Mouse (Mus musculus) regulatory T cell (primary cell): Measurements from ENCODE around the gene Mbnl1.

ENCODE experiments used
- in situ Hi-C: fragments of 300-600 bp; cut with MboI, MseI; formaldehyde crosslinking; loops from one replicate; pipeline ENCODE4 v1.15.1; 2025; ENCODE audit warnings: high pct_unique_total_duplicates

The Mbnl1 gene

DNA sequence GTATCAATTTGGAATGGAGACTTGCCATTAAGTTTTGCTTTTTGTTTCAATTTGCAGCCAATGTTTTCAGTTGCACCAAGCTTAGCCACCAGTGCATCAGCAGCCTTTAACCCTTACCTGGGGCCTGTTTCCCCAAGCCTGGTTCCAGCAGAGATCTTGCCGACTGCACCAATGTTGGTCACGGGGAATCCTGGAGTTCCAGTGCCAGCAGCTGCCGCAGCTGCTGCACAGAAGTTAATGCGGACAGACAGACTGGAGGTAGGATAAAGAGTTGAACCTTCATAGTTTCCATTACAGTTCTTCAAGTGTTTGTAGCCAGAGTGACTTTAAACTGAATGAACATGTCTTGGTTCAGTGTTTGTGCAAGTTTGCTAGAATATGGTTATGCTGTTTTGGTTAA is 131.0 kb downstream of the Mbnl1 start:
- in situ Hi-C loops = loop anchor here (10.0 to 25.0 kb wide), 2 partner anchors 189 to 466 kb away; no protein-coding TSS in a partner anchor

DNA sequence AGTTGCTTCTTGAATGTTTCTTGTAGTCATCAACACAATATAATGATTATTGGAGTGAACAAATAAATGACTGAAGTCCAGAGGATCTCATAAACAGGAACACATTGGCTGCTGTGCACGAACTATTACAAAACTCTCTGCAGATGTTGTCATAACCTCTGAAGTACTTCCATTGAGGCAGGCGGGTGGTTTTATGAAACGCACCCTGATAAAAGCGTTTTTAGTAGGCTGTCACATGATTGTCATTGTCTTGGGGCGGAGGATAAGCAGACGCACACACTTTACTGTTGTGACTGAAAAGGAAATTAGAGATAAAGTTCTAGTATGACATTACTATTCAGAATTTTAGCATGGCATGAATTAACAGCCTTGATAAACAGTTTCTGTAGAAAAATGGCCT is 131.6 kb downstream of the Mbnl1 start:
- in situ Hi-C loops = loop anchor here (10.0 to 25.0 kb wide), 2 partner anchors 189 to 467 kb away; no protein-coding TSS in a partner anchor

GRCm38 (mm10) chr3:60608952-60609403 is 136.3 kb downstream of the Mbnl1 start:
- in situ Hi-C loops = loop anchor here (10.0 to 25.0 kb wide), 2 partner anchors 194 to 472 kb away; no protein-coding TSS in a partner anchor

GRCm38 (mm10) chr3:60611839-60612238 is 139.2 kb downstream of the Mbnl1 start:
- in situ Hi-C loops = loop anchor here (25.0 kb wide), 1 partner anchor 475 kb away; no protein-coding TSS in a partner anchor

GRCm38 (mm10) chr3:60613121-60613520 is 140.5 kb downstream of the Mbnl1 start:
- in situ Hi-C loops = loop anchor here (25.0 kb wide), 1 partner anchor 476 kb away; no protein-coding TSS in a partner anchor

DNA sequence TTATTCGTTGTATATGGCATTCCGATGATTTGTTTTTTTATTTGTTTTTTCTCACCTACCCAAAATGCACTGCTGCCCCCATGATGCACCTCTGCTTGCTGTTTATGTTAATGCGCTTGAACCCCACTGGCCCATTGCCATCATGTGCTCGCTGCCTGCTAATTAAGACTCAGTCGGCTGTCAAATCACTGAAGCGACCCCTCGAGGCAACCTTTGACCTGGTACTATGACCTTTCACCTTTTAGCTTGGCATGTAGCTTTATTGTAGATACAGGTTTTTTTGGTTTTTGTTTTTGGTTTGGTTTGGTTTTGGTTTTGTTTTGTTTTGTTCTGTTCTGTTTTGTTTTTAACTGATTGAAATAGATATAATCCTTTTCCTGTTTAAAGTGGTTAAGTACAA is 141.9 kb downstream of the Mbnl1 start:
- in situ Hi-C loops = loop anchor here (25.0 kb wide), 1 partner anchor 477 kb away; no protein-coding TSS in a partner anchor

- in situ Hi-C loops = loop anchor here (25.0 kb wide), 1 partner anchor 478 kb away; no protein-coding TSS in a partner anchor
Measured at GRCm38 (mm10) chr3:60615057-60615606, 142.5 kb downstream of the Mbnl1 start.

GRCm38 (mm10) chr3:60615615-60616014 is 143.0 kb downstream of the Mbnl1 start:
- in situ Hi-C loops = loop anchor here (25.0 kb wide), 1 partner anchor 478 kb away; no protein-coding TSS in a partner anchor

GRCm38 (mm10) chr3:60616147-60616546 is 143.5 kb downstream of the Mbnl1 start:
- in situ Hi-C loops = loop anchor here (25.0 kb wide), 1 partner anchor 479 kb away; no protein-coding TSS in a partner anchor

DNA sequence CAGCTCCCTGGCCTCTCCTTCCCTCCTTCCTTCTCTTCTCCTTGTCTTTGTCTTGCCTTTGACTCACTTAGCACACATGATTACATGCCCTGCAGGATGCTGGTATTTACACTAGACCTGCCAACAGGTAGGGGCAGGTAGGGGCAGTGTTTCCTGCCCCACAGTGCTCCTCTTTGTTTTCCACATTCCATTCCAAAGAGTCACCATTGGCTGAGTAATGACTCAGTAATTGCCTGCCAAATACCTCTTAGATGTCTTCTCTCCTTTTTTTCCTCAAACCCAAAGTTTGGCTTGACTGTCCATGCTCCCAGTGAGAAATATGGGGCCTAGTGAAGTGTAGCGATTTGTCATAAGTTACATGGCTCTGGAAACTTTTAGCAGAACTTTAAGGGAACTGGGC is 145.0 kb downstream of the Mbnl1 start:
- in situ Hi-C loops = loop anchor here (25.0 kb wide), 1 partner anchor 480 kb away; no protein-coding TSS in a partner anchor

DNA sequence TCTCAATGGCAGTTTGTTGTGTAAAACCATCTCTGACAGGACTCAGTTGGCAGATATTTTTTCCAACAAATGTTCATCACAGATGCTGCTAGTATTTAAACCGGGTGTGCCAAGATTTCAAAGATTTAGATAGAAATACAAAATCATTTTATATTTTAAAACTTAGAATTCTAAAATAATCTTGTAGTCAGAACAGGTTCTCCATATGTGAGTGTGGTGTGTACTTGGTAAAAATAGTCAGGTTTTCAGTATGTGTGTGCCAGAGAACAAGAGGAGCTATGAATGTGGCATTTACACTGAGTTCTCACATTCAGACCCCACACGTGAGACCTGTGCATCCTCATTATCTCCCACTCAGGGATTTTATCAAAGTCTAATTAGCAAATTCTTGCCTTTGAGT is 147.6 kb downstream of the Mbnl1 start:
- in situ Hi-C loops = loop anchor here (25.0 kb wide), 1 partner anchor 483 kb away; no protein-coding TSS in a partner anchor

GRCm38 (mm10) chr3:60631183-60631582 is 158.6 kb downstream of the Mbnl1 start:
- in situ Hi-C loops = loop anchor here (25.0 kb wide), 2 partner anchors 744 to 1494 kb away; no protein-coding TSS in a partner anchor

DNA sequence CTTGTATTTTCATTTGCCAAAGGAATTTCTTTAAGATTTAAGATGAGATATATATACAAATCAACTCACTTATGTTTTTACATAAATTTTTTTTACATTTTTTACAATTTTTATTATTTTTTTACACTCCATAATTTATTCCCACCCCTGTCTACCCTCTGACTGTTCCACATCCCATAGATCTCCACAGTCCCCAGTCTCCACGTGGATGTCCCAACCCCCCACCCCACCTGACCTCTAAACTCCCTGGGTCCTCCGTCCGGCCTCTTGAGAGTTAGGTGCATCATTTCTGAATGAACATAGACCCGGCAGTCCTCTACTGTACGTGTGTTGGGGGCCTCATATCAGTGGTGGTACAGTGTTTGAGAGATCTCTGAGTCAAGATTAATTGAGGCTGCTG is 159.1 kb downstream of the Mbnl1 start:
- in situ Hi-C loops = loop anchor here (25.0 kb wide), 2 partner anchors 744 to 1494 kb away; no protein-coding TSS in a partner anchor

- in situ Hi-C loops = loop anchor here (25.0 kb wide), 2 partner anchors 746 to 1496 kb away; no protein-coding TSS in a partner anchor
Measured at GRCm38 (mm10) chr3:60632796-60633466, 160.3 kb downstream of the Mbnl1 start.

- in situ Hi-C loops = loop anchor here (25.0 kb wide), 2 partner anchors 751 to 1501 kb away; no protein-coding TSS in a partner anchor
Measured at GRCm38 (mm10) chr3:60638530-60638929, 165.9 kb downstream of the Mbnl1 start.

DNA sequence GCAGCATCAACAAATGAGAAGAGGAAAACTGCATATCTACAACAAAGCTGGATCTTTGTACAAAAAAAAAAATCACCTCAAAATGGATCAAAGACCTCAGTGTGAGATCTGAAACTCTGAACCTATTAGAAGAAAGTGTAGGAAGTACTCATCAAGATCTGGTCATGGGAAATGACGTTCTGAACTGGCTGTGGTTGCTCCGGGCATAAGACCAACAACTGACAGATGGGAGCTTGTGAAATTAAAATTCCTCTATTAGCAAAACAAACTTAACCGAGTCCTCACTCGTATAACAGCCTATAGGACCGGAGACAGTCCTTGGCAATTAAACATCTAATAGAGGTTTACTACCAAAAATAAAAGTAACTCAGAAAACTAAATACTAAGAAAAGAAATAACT is 166.5 kb downstream of the Mbnl1 start:
- in situ Hi-C loops = loop anchor here (25.0 kb wide), 2 partner anchors 752 to 1502 kb away; no protein-coding TSS in a partner anchor

DNA sequence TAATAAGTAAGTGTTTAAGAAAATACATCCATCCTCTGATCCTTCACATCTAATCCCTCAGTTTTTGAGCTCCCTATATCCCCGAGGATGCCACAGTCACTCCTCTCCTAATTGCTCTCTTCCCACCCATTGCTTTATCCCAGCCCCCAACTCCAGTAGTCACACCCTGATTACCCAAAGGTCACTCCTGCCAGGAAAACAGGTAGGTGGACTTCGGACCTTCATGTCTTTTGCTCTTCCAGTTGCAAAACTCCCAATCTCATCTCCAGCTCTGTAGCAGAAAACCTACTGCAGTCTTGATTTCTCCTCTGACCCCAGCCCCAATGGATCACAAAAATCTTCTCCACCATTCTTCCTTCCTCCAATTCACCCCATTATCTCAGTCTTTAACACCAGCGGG is 169.6 kb downstream of the Mbnl1 start:
- in situ Hi-C loops = loop anchor here (25.0 kb wide), 2 partner anchors 755 to 1505 kb away; no protein-coding TSS in a partner anchor

- in situ Hi-C loops = loop anchor here (25.0 kb wide), 2 partner anchors 758 to 1508 kb away; no protein-coding TSS in a partner anchor
Measured at GRCm38 (mm10) chr3:60645531-60645930, 172.9 kb downstream of the Mbnl1 start.

- in situ Hi-C loops = loop anchor here (25.0 kb wide), 2 partner anchors 761 to 1511 kb away; no protein-coding TSS in a partner anchor
Measured at GRCm38 (mm10) chr3:60648293-60648692, 175.7 kb downstream of the Mbnl1 start.

DNA sequence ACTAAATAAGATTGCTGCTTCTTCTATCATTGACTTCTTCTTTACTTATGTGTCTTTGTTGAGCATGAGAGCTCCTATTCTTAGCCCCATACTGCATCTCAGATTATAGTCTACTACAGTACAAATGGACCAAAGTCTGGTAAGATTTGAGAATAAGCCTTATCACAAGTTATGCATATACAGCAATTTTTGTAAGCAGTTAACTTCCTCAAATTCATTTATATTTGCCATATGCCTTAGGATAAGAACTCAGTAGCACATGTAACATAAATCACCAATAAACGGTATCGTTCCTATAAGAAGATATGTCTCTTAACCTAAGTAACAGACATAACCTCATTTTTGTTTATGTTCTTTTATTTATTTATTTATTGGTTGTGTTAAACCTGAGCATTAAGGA is 188.1 kb downstream of the Mbnl1 start:
- in situ Hi-C loops = no loop called here
